Mouse (Mus musculus) urinary bladder, adult 18-20 months (tissue): ENCODE data around the gene Cd320.
"Not testable (repeated sequence)": the region's sequence is repeated elsewhere in the genome, so short reads cannot be mapped to it uniquely, and the experiment has no call there.

Experiments
- DNase-seq, 2 experiments: peaks; one replicate each; pipeline ENCODE4 v3.0.0; 2022; ENCODE audit warnings: low spot score in 2 of 2, mixed read lengths in 2 of 2

Cd320 gene

DNA sequence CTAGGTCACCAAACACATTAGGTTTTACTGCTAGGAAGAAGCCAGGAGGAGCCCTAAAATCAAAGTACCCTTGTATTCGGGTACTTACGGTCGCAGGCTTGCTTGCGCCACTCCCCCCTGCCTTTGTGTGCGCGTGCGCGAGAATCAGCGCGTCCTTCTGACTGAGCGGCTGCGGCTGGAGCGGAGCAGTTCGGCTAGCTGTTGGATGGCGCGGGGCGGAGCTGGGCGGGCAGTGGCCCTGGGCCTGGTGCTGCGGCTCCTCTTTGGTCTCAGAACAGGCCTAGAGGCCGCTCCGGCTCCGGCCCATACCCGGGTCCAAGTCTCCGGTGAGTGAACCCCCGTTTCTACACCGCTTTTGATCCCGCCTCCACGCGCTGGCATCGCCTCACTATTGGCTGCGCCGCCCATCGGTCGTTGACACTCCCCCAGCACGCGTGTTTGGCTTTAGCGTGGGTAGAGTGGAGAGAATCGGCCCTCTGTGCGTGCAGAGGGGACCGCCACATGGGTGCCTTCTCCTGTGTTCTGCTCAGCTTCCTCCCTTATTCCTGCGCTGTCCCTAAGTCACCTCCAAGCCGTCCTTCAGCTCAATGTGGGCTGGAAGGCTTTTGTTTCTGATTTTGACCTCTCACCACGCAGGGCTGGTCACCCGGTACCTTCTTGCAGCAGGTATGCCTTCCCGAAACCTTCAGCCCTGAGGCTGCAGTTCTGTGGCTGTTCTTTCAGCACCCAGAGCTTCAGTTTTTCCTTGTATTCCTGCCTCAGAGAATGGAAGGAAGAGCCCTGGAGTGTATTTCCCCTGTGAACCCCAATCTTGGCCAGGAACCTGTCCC lies at the start of gene Cd320:
Cd320 (plus strand) TSS at position 126 of the 830 bp plus-strand sequence.
- peak; percentile 83 to 93 for DNase-seq

GRCm38 (mm10) chr17:33798306-33798705 lies 44.6 kb upstream of the Cd320 start:
- no peak for DNase-seq

DNA sequence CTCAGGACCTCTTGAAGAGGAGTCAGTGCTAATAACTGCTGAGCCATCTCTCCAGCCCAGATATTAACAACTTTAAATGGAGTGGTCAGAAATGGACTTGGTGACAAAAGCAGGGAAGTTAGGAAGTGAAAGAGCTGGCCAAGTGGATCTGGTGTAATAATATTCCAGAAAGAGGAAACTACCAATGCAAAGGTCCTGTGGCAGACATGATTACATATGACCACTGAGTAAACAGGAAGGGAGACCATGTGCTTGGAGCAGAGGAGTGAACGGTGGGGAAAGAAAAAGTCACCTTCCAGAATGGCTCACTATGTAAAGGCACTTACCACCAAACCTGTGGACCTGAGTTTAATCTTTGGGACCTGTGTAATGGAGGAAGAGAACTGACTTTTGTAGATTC lies 43.6 kb upstream of the Cd320 start:
- DNase-seq: no peak

DNA sequence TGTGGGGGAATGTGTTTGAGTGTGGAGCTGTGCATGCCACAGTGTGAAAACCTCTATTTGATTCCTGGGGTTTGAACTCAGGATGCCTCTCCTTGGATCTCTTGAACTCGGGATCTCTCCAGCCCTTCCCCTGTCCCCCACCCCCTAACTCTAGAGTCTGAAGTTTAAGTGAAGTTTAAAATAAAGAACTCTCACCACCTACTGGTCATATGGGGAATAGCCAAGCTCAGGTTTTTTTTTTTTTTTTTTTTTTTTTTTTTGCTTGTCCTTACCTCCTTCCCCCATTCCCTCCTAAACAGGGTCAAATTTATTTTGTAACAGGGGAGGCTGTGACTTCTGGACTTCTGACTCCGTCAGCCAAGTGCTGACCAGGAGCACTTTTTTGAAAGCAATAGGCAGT lies 40.7 kb upstream of the Cd320 start:
- DNase-seq: no peak

- DNase-seq: no peak
Observed at GRCm38 (mm10) chr17:33804205-33804604, 38.7 kb upstream of the Cd320 start.

DNA sequence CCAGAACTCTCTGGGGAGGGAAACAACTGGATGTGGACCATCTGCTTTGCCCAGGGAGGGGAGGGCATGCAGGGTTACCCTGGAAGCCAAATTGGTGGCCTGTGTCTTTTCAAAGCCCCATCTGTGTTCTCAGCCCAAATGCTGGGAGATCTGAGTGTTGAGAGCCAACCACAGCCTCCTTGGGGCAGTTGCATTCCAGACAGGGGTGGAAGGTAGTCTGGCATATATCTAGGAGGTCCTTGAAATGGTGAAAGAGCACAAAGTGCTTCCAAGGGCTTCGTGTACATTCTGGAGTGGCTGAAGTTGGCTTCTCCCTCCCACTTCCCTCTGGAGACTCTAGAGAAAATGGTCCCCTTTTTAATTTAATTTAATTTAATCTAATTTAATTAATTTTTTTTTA lies 38.1 kb upstream of the Cd320 start:
- DNase-seq: no peak

DNA sequence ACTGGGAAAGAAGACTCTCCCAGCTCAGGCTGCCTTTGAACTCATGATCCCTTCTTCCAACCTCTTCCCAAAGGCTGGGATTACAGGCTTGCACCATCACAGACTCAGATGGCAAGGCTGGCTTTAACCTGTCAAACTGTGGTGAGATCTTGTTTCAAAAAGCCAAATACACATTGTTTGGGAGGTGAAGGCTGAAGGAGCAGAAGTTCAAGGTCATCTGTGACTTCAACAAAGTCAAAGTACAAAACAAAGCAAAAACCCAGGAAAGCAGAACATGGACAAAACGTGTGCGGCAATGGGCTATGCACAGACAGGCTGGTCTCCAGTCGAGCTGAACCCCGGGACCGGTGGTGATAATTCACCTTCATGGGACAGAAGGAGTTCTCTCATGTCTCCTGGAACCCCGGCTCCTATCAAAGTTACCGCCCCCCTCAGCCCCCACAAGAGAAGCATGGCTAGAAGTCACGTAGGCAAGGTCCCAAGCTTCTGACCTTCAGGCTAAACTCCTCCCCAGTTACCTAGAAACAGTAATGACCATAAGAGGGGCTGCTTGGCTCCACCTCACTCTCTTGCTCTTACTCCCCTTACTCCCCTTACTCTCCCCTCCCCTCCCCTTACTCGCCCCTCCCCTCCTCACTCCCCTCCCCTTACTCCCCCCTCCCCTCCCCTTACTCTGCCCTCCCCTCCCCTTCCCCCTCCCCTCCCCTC lies 35.6 kb upstream of the Cd320 start:
- no peak for DNase-seq

- no peak for DNase-seq
Observed at GRCm38 (mm10) chr17:33808192-33808591, 34.7 kb upstream of the Cd320 start.

- peak; percentile 88 to 92 for DNase-seq
Observed at GRCm38 (mm10) chr17:33810334-33811141, 32.4 kb upstream of the Cd320 start, which contains the start of gene Kank3. Gene Kank3 (plus strand): TSS chr17:33810519.

GRCm38 (mm10) chr17:33811142-33811516 lies 31.8 kb upstream of the Cd320 start:
- DNase-seq: no peak

DNA sequence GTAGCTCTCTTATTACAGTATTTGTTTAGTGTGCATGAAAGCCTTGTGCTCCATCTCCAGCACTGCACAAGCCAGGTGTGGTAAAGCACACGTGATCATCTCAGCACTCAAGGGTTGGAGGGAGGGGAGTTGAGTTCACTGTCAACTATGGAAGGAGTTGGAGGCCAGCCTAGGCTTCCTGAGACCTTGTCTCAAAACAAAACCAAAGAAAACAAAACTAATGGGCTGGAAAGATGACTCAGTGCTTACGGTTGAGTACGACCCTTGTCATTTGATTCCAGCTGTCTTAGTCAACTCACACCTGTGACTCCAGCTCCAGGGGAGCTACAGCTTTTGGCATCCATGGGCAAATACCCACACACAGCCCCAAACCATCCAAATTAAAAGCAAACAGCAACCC lies 30.4 kb upstream of the Cd320 start:
- no peak for DNase-seq

- DNase-seq: no peak
Observed at GRCm38 (mm10) chr17:33812990-33813389, 29.9 kb upstream of the Cd320 start.

- no peak for DNase-seq
Observed at GRCm38 (mm10) chr17:33815399-33815798, 27.5 kb upstream of the Cd320 start.

- DNase-seq: no peak
Observed at GRCm38 (mm10) chr17:33816612-33817011, 26.3 kb upstream of the Cd320 start.

DNA sequence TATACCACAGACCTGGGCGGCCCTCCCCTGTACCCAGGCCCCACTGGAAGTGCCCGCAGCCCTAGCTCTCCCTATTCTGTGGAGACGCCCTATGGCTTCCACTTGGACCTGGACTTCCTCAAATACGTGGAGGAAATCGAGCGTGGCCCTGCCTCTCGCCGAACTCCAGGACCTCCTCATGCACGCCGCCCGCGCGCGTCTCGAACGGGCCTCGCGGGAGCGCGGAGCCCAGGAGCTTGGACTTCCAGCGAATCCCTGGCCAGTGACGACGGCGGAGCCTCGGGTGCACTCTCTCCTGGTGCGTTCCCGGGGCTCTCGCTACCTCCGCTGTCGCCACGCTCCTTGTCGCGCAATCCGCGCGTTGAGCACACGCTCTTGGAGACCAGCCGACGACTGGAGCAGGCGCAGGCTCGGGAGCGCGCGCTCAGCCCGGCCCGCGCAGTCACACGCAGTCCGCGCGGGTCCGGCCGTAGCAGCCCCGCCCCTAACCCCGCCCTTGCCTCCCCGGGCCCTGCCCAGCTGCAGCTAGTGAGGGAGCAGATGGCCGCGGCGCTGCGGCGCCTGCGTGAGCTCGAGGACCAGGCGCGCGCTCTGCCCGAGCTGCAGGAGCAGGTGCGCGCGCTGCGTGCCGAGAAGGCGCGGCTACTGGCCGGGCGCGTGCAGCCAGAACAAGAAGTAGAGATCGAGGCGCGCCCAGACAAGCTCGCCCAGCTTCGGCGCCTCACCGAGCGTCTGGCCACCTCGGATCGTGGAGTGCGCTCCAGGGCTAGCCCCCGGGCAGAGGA lies 25.5 kb upstream of the Cd320 start:
- DNase-seq: peak; percentile 85 to 90

DNA sequence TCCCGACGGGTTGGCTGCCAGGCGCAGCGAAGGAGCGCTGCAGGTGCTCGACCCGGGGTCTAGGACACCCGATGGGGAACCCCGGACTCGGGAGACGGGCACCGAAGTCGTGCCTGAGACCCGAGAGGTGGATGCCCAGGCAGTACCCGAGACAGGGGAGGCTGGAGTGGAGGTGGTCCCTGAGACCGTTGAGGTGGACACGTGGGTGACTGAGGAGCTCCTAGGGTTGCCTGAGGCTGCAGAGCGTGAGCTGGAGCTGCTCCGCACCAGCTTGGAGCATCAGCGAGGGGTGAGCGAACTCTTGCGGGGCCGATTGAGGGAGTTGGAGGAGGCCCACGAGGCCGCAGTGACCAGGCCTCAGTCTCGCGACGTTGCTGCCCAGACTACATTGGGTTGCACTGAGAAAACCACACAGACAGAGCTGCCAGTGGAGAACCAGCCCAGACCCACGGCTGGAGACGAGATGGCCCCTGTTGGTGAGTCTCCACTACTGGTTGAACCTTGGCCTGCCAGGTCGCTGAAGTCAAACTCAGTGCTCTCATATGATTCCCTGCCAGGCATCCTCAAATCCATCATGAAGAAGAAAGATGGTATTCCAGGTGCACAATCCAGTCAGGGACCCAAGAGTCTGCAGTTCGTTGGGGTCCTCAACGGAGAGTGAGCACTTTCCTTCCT lies 24.8 kb upstream of the Cd320 start:
- DNase-seq: no peak

GRCm38 (mm10) chr17:33822436-33822959 lies 20.4 kb upstream of the Cd320 start:
- DNase-seq: no peak

DNA sequence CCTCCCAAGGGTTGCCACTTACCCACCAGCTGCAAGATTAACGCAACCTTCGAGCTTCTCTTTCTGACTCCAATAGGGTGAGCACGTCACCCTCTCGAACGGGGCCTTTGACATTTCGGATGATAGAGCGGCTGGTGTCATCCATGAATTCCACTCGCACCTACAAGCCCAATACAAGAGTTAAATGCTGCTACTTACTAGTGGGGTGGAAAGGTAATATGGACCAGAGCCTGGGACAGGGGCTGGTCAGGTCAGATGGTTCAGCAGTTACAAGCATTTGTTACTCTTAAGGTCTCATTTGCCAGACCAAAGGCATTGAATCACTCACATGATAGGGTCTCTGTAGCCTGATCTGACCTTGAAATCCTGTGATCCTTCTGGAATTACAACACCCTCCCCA lies 19.7 kb upstream of the Cd320 start:
- DNase-seq: not testable (repeated sequence)

DNA sequence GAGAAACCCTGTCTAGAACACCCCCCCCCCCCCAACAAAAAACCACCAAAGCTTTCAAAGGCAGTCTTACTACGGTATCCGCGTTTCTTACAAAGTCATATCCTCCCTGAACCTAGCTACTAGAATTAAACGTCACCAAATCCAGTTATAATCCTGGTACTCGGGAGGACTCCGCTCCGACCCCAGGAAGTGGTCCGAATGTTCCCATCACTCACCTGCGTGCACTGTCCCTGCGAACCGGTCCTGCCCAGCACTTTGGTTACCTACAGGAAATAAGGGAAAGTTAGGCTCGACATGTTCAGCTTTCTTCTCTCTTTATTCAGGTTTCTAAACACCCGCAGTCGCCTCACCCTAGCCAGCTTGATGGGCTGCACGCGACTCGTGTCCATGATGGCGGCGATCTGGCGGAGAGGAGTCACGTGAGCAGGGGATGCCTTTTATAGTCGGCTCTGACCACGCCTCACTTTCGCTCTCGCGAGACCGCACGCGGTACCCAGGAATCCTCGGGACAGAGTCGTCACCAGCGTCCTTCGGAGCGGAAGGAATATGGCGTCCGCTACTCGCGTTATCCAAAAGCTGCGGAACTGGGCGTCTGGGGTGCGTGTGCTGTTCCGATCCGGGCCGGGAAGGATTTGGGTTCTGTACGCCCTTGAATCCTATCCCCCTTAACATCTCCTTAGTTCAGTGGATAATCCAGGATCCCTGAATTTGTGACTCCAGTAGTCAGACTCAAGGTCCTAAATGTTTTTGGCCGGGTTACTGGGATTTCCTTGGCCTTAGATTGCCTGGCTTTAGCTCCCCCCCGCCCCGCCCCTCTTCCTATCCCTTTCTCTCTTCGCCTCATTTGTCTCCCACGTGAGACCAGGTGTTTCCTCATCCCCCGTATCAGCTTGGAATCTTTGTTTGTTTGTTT lies 18.6 kb upstream of the Cd320 start, which contains the start of the genes Rps28 and Ndufa7:
Rps28 (minus strand) TSS at position 479 of the 913 bp plus-strand sequence.
Ndufa7 (plus strand) TSS at position 489 of the 913 bp plus-strand sequence.
- peak; percentile 98 to 99 for DNase-seq
